Mouse (Mus musculus): Measurements from ENCODE around the gene Cdk10.

GRCm38 (mm10) chr8:123220917-123221316 is 3.7 kb upstream of the Cdk10 start:
- TF ChIP-seq CTCF (IDR thresholded peaks at IDR 0.05; ENCODE audit: borderline replicate concordance, extremely low read depth, insufficient read depth, insufficient read length) (no peak), POLR2A (IDR thresholded peaks at IDR 0.05; ENCODE audit: borderline replicate concordance, extremely low read depth, insufficient read depth, insufficient read length, poor library complexity, severe bottlenecking) (no peak)

Data from brain, embryonic 14.5 days (tissue).